Mouse (Mus musculus) small intestine, adult 2 months (tissue): ENCODE data around the gene Itpkb. TPM values are rescaled to one million over a fixed set of nuclear protein-coding genes. Genes with fewer than 3 reads are reported as not detected.

Experiments used
- H3K27ac ChIP-seq: fragments of 200-500 bp; 2 replicates; pipeline ENCODE4 v1.5.1; 2012; ENCODE audit warnings: low read depth, low read length, control low read depth, inconsistent platforms; ENCODE audit not compliant: insufficient read depth
- H3K27me3 ChIP-seq: fragments of 200-500 bp; 2 replicates; pipeline ENCODE4 v1.6.1; 2012; ENCODE audit warnings: mild to moderate bottlenecking, moderate library complexity, low read length, inconsistent platforms; ENCODE audit not compliant: control insufficient read depth, insufficient read depth
- H3K36me3 ChIP-seq: fragments of 200-500 bp; 2 replicates; pipeline ENCODE4 v1.6.1; 2012; ENCODE audit warnings: mild to moderate bottlenecking, low read length, control low read depth, inconsistent platforms; ENCODE audit not compliant: control insufficient read depth, insufficient read depth
- H3K4me1 ChIP-seq: fragments of 200-500 bp; 2 replicates; pipeline ENCODE4 v1.6.1; 2012; ENCODE audit warnings: low read length, inconsistent platforms, mixed read lengths; ENCODE audit not compliant: control insufficient read depth, insufficient read depth, insufficient read length
- H3K4me3 ChIP-seq: fragments of 200-500 bp; 2 replicates; pipeline ENCODE4 v1.5.1; 2012; ENCODE audit warnings: low read depth, mild to moderate bottlenecking, control low read depth, inconsistent platforms, low read length, moderate library complexity
- CTCF ChIP-seq: fragments of 200-500 bp; IDR thresholded peaks from 2 replicates; pipeline ENCODE4 v1.5.1; 2012; ENCODE audit warnings: low read depth, mild to moderate bottlenecking, control low read depth, inconsistent platforms, low read length, moderate library complexity, mixed read lengths; ENCODE audit not compliant: insufficient replicate concordance, insufficient read length; ENCODE audit errors: extremely low read depth
- POLR2A ChIP-seq: fragments of 200-500 bp; IDR thresholded peaks from 2 replicates; pipeline ENCODE4 v1.6.1; 2012; ENCODE audit warnings: low read depth, mild to moderate bottlenecking, control low read depth, inconsistent platforms, low read length, moderate library complexity
- WGBS: fragments of 180-500 bp; shearing (Covaris S2); methylation state at CpG from one replicate; pipeline ENCODE4 v1.1.7; 2018; 5-methylcytosine and 5-hydroxymethylcytosine counted together
- polyA plus RNA-seq: library from polyadenylated mRNA; depleted of rRNA; stranded (reverse); fragments of >200 nt; gene quantifications from 2 replicates; pipeline ENCODE4 v1.2.3, GENCODE M21; 2012; rRNA removed

Gene Itpkb
- polyA plus RNA-seq, 1 experiment: 6.0 TPM

- Histone ChIP-seq H3K4me1 (no peaks in the 10 kb centered on the region), H3K27me3 (no peaks in the 10 kb centered on the region), H3K4me3 (no peak overlapping the region), H3K27ac (0 out of 2 replicates have a peak overlapping the region, but pooled peaks have one; percentile 12), H3K36me3 (no peaks in the 10 kb centered on the region)
- WGBS: 89% methylated on average over 4 of the region's 4 CpGs
- TF ChIP-seq POLR2A (no peak), CTCF (no peak)
Observed at GRCm38 (mm10) chr1:180468004-180468403, 137.7 kb downstream of the Itpkb start.

DNA sequence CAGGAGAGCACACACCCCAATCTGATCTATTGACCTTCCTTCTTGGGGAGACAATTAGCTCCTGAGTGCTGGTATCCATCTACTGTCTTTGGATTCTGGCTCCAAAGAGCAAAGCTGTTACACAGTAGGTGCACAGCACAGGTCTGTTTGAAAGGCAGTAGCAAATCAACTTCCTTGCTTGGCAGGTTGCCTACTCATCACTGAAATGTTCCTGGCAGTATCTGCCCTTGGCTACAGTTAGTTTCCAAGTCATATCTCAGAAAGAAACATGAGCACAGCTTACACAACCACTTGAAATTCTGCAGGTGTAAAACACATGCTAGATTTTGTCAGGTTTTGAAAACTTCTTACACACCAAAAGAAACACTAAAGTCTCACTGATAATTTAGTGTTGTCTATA, 143.3 kb downstream of the Itpkb start:
- Histone ChIP-seq H3K4me1 (no peaks in the 10 kb centered on the region), H3K27ac (no peak overlapping the region), H3K4me3 (no peak overlapping the region), H3K36me3 (no peaks in the 10 kb centered on the region), H3K27me3 (no peaks in the 10 kb centered on the region)
- TF ChIP-seq POLR2A: no peak
- no peak for TF ChIP-seq CTCF

Other genes starting within 250 kb of the Itpkb start
- 7.4 and 13.2 TPM in 2 replicates for gene Coq8a, start 130.9 kb upstream of the Itpkb start, polyA plus RNA-seq
- 16.1 and 24.7 TPM in 2 replicates for gene Psen2, start 67.0 kb upstream of the Itpkb start, polyA plus RNA-seq
- gene Stum, start 153.0 kb downstream of the Itpkb start, polyA plus RNA-seq: 14.8 and 15.0 TPM in 2 replicates
- gene Parp1, start 238.4 kb downstream of the Itpkb start, polyA plus RNA-seq: 4.9 and 8.4 TPM in 2 replicates